Mouse (Mus musculus) embryonic facial prominence, embryonic 15.5 days (tissue): Measurements from ENCODE around the gene Limch1. TPM values are rescaled to one million over a fixed set of nuclear protein-coding genes. Genes with fewer than 3 reads are reported as not detected.

Experiments
- ATAC-seq: fragments of 200-750 bp; cut with Nextera tagmentation; 2 replicates; pipeline ENCODE4 v1.8.0; 2017; ENCODE audit warnings: low read depth, moderate TSS enrichment; ENCODE audit not compliant: insufficient number of reproducible peaks, low FRiP score, low TSS enrichment
- H3K27ac ChIP-seq: fragments of 300-500 bp; sonication (generic); replicated peaks from 2 replicates; pipeline ENCODE4 v1.5.1; 2015; ENCODE audit warnings: mild to moderate bottlenecking, inconsistent platforms
- H3K27me3 ChIP-seq: fragments of 300-500 bp; sonication (generic); 2 replicates; pipeline ENCODE4 v1.6.1; 2015; ENCODE audit warnings: inconsistent platforms
- H3K36me3 ChIP-seq: fragments of 300-500 bp; sonication (generic); 2 replicates; pipeline ENCODE4 v1.6.1; 2015; ENCODE audit warnings: mild to moderate bottlenecking, inconsistent platforms
- H3K4me1 ChIP-seq: fragments of 300-500 bp; sonication (generic); 2 replicates; pipeline ENCODE4 v1.6.1; 2015; ENCODE audit warnings: inconsistent platforms
- H3K4me2 ChIP-seq: fragments of 300-500 bp; sonication (generic); replicated peaks from 2 replicates; pipeline ENCODE4 v1.6.1; 2015; ENCODE audit warnings: mild to moderate bottlenecking, inconsistent platforms
- H3K4me3 ChIP-seq: fragments of 300-500 bp; sonication (generic); replicated peaks from 2 replicates; pipeline ENCODE4 v1.5.1; 2015; ENCODE audit warnings: mild to moderate bottlenecking, inconsistent platforms
- H3K9ac ChIP-seq: fragments of 300-500 bp; sonication (generic); 2 replicates; pipeline ENCODE4 v1.6.1; 2015; ENCODE audit warnings: inconsistent platforms
- H3K9me3 ChIP-seq: fragments of 300-500 bp; sonication (generic); replicated peaks from 2 replicates; pipeline ENCODE4 v1.6.1; 2016; ENCODE audit warnings: inconsistent platforms
- WGBS: fragments of 180-500 bp; shearing (Covaris S2); methylation state at CpG from one replicate; pipeline ENCODE4 v1.1.7; 2015; 5-methylcytosine and 5-hydroxymethylcytosine counted together
- polyA plus RNA-seq: library from polyadenylated mRNA; unstranded; fragments of >200 nt; fragmentation: Nextera tagmentation; extraction: Ambion mirVana; gene quantifications from 2 replicates; pipeline ENCODE4 v1.2.1, GENCODE M21; 2015

Gene Limch1
- polyA plus RNA-seq, 1 experiment from 2014 or later: 85.9 TPM

DNA sequence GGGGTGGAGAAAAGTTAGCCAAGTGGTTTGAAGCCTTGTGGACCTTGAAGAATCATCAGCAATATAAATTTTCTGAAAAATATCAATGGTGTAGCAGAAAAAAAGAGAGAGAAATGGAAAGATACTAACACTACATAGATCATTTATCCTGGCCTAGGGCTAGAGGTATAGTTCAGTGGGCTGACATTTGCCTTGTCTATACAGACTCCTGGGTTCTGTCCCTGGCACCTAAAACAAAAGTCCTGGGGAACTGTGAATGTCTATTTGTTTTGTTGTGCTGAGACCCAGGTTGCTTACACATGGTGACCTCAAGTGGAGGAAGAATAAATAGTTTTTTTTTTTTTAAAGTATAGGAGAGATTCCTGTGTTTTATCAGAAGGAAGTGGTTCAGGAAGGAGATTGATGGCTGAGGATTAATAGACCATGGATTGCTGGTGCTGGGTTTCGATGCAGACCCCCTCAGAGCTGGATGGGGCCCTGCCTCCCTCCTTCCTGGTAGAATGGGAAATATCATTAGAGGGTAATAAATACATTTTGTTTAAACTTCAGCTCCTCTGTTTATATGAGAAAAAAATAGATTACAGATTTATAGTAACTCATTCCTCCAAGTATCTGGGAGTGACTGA lies 40.5 kb downstream of the Limch1 start:
- H3K9ac ChIP-seq: no peak overlapping the region
- no peak overlapping the region for H3K4me2 ChIP-seq
- H3K4me1 ChIP-seq: peaks cover under 1% of the 10 kb centered on the region; the same call in 1 of the 2 replicates
- H3K27ac ChIP-seq: peak overlapping the region; percentile 55; the same call in 1 of the 2 replicates
- H3K9me3 ChIP-seq: no peaks in the 10 kb centered on the region
- no peak for ATAC-seq
- no peak overlapping the region for H3K4me3 ChIP-seq
- WGBS: 46% methylated on average over 1 of the region's 1 CpGs
- no peaks in the 10 kb centered on the region for H3K36me3 ChIP-seq
- H3K27me3 ChIP-seq: no peaks in the 10 kb centered on the region

DNA sequence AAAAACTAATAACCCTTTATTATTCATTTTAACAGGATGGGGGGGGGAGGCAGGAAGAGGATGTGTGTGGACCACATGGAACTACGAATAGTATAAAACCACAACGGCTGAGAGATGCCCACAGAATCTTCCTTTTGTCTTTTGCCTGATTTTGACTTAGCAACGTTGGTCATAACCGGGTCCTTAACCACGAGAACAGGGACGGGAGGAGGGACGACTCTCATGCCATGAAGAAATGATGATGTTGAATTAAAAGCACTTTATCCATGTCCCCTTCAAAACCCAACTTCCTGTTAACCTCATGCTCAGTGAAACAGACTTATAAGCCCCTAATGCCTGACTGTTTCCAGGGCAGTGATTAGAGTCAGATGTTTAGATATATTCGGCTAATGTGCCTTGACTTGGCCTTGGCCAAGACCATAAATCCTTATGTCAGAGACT lies 41.0 kb downstream of the Limch1 start:
- Histone ChIP-seq H3K36me3 (no peaks in the 10 kb centered on the region), H3K4me3 (no peak overlapping the region), H3K27me3 (no peaks in the 10 kb centered on the region), H3K4me1 (no peaks in the 10 kb centered on the region), H3K4me2 (no peak overlapping the region), H3K27ac (peak overlapping the region; percentile 55), H3K9ac (no peak overlapping the region), H3K9me3 (no peaks in the 10 kb centered on the region)
- WGBS: 47% methylated on average over 8 of the region's 8 CpGs
- 0 out of 2 replicates have a peak, but pooled peaks have one; percentile 63 for ATAC-seq

DNA sequence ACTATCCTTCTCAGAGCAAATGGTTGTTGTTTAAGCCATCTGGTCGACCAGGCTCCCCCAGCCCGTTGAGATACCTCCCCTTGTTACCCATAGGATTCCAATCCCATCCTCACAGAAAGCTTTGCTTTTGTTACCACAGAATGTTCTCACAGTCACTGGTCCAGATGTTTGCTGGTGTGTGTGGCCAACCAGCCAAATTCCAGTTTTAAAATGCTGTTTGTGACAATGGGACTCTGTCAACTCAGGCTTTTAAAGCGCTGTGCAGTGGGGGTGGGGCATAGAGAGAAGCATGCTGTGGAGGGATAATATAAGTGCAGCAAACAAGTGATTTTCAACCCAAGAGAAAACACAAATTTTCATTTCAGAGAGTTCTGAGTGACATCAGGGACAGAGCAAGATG lies 43.4 kb downstream of the Limch1 start:
- H3K36me3 ChIP-seq: no peaks in the 10 kb centered on the region
- no peak overlapping the region for H3K27ac ChIP-seq
- WGBS: 66% methylated on average over 3 of the region's 3 CpGs
- H3K4me3 ChIP-seq: no peak overlapping the region
- H3K9ac ChIP-seq: no peak overlapping the region
- H3K9me3 ChIP-seq: no peaks in the 10 kb centered on the region
- H3K4me1 ChIP-seq: no peaks in the 10 kb centered on the region
- no peaks in the 10 kb centered on the region for H3K27me3 ChIP-seq
- H3K4me2 ChIP-seq: no peak overlapping the region
- ATAC-seq: no peak

DNA sequence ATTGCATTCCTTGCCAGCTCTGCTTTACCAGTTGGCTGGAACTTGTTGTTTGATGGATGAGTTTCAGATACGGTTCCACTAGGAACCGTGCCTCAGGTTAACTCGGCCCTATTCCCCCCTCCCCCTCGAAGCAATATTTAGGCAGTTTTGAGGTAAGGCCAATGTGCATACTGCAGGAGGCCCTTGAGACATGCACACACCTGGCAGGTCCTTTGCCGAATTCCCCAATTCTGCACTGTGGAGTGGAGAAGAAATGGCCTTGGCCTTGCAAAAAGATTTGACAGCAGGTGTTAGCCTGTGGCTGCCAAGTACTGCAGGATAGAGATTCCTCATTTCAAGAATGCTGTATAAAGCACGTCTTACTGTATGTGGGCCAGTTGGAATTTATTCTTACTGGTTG lies 45.5 kb downstream of the Limch1 start:
- Histone ChIP-seq H3K9me3 (no peaks in the 10 kb centered on the region), H3K27me3 (no peaks in the 10 kb centered on the region), H3K36me3 (no peaks in the 10 kb centered on the region), H3K27ac (no peak overlapping the region), H3K4me1 (no peaks in the 10 kb centered on the region), H3K4me3 (no peak overlapping the region), H3K9ac (no peak overlapping the region), H3K4me2 (no peak overlapping the region)
- no peak for ATAC-seq
- 59% methylated on average over 6 of the region's 6 CpGs for WGBS

DNA sequence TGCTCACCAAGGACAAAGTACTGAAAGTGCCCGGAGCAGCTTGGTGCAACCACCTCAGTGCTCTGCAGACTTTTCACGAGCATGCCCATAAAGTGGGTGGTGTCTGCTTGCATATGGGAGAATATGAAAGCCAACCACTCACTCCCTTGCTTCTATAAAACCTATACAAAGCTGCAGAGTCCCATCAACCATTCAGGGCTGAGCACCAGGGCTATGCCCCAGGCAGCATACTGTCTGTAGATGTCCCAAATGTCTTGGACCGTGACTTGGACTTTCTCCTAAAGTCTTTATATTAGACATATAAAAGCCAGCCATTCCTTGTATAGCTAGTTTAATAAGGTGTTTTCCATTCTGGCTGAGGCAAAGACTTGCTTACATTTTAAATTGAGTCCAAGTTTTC lies 47.6 kb downstream of the Limch1 start:
- Histone ChIP-seq H3K36me3 (no peaks in the 10 kb centered on the region), H3K27me3 (no peaks in the 10 kb centered on the region), H3K4me2 (no peak overlapping the region), H3K4me3 (no peak overlapping the region), H3K9me3 (no peaks in the 10 kb centered on the region), H3K27ac (no peak overlapping the region), H3K9ac (no peak overlapping the region), H3K4me1 (peaks cover 6% of the 10 kb centered on the region)
- 74% methylated on average over 3 of the region's 3 CpGs for WGBS
- ATAC-seq: no peak

DNA sequence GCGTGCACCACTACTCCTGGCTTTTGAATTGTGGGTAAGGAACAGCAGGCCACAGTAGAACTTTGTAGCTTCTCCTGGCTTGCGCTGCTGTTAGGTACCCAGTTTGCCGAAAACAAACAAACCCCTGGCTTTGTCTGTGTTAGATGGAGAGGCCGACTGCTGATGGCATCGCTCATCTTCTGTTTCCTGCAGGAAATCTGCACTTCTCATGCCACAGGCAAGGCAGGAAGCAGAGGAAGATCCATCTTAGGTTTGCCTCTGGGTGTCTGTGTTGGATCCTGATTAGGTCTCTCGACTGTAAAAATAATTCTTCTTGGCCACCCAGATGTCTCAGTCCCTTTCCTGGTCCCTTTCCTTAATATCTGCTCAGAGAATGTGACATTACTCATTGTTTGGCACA lies 51.7 kb downstream of the Limch1 start:
- Histone ChIP-seq H3K4me1 (peaks cover 38% of the 10 kb centered on the region), H3K27me3 (no peaks in the 10 kb centered on the region), H3K9me3 (no peaks in the 10 kb centered on the region), H3K4me2 (no peak overlapping the region), H3K27ac (no peak overlapping the region), H3K4me3 (no peak overlapping the region), H3K36me3 (no peaks in the 10 kb centered on the region), H3K9ac (no peak overlapping the region)
- WGBS: 68% methylated on average over 6 of the region's 6 CpGs
- ATAC-seq: no peak

DNA sequence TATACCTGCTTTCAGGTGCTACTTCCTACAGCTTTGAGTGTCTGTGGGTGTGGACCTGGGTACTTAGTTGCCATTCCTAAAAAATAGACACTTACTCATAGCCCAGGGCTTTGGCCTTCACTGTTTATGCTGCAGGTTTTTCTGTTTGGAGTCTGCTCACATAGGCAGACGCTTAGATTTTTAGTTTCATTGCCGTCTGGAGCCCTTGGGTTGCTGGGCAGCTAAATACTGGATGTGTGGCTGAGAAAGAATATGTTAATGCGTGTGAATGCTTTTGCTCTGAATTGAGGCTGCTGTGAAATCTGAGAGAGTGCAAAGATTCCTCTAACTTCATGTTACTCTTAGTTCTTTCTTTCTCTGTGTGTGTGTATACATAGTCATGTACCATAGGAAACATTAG lies 52.5 kb downstream of the Limch1 start:
- no peak overlapping the region for H3K4me2 ChIP-seq
- H3K4me1 ChIP-seq: peaks cover 38% of the 10 kb centered on the region
- H3K27ac ChIP-seq: peak overlapping the region; percentile 58
- no peaks in the 10 kb centered on the region for H3K9me3 ChIP-seq
- H3K36me3 ChIP-seq: no peaks in the 10 kb centered on the region
- no peak overlapping the region for H3K4me3 ChIP-seq
- WGBS: 32% methylated on average over 3 of the region's 3 CpGs
- no peak for ATAC-seq
- H3K27me3 ChIP-seq: no peaks in the 10 kb centered on the region
- no peak overlapping the region for H3K9ac ChIP-seq

DNA sequence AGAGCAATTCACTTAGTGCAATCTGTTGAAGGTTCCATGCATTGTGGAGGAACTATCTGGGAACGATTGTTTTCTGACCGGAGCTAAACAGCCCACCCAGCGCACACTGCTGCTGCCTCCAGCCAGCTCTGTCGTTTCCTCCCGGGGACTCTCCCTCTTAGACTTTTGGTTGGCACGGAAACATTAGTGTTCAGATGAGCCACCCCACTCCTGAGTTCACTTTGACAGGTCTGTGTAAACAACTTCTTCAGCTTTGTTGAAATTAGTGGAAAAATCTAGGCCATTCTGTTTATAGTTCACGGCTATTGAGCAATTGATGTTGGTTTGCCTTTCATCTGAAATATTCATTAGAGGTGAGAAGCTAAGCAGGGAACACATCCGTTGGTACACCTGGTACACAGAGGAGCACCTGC lies 53.0 kb downstream of the Limch1 start:
- Histone ChIP-seq H3K36me3 (no peaks in the 10 kb centered on the region), H3K4me2 (no peak overlapping the region), H3K4me1 (peaks cover 38% of the 10 kb centered on the region), H3K9me3 (no peaks in the 10 kb centered on the region), H3K4me3 (no peak overlapping the region), H3K27ac (no peak overlapping the region; the same call in 1 of the 2 replicates), H3K9ac (no peak overlapping the region), H3K27me3 (no peaks in the 10 kb centered on the region)
- peak; percentile 36; the same call in 1 of the 2 replicates for ATAC-seq
- 21% methylated on average over 8 of the region's 8 CpGs for WGBS

DNA sequence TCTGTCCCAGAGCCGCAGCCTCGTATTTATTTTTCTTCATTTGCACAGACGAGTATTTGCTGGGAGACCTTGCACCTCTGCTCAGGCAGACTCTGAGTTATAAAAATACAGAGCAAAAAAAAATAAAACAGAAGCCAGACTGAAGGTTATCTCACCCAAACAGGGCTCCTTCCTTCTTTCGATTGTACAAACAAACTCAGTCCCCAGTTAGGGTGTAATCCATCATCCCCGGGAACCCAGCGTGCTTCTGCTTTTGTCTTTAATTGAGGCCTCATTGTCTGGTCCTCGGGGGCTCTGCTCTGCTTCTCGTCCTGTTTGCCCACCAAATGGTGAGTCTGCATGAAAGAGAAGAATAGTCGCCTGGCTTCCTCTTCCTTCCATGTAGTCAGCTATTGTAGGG lies 54.6 kb downstream of the Limch1 start:
- H3K27ac ChIP-seq: no peak overlapping the region
- H3K4me1 ChIP-seq: peaks cover 38% of the 10 kb centered on the region
- H3K36me3 ChIP-seq: no peaks in the 10 kb centered on the region
- no peaks in the 10 kb centered on the region for H3K9me3 ChIP-seq
- H3K4me3 ChIP-seq: no peak overlapping the region
- no peak overlapping the region for H3K4me2 ChIP-seq
- H3K9ac ChIP-seq: no peak overlapping the region
- no peaks in the 10 kb centered on the region for H3K27me3 ChIP-seq
- WGBS: 36% methylated on average over 9 of the region's 9 CpGs
- no peak for ATAC-seq

DNA sequence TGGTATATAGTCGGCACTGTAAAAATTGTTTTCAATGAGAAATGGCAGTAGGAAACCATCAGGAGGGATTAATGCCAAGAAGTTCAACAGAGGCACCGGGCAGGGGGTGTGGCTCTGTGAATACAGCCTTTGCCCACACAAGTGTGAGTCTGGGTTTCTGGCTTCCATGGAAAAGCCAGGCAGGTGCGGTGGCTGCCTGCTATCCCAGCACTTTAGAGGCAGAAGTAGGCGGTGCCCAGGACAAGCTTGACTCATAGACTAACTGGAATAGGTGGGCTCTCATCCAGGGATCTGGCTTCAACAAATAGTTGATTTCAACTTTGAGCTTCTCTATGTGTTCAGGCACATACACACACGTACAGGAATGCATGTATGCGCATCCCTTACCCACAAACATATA lies 55.4 kb downstream of the Limch1 start:
- no peak overlapping the region for H3K27ac ChIP-seq
- no peak overlapping the region for H3K4me3 ChIP-seq
- no peaks in the 10 kb centered on the region for H3K27me3 ChIP-seq
- 80% methylated on average over 6 of the region's 6 CpGs for WGBS
- no peak for ATAC-seq
- no peaks in the 10 kb centered on the region for H3K36me3 ChIP-seq
- H3K4me2 ChIP-seq: no peak overlapping the region
- H3K9me3 ChIP-seq: no peaks in the 10 kb centered on the region
- peaks cover 38% of the 10 kb centered on the region for H3K4me1 ChIP-seq
- no peak overlapping the region for H3K9ac ChIP-seq

DNA sequence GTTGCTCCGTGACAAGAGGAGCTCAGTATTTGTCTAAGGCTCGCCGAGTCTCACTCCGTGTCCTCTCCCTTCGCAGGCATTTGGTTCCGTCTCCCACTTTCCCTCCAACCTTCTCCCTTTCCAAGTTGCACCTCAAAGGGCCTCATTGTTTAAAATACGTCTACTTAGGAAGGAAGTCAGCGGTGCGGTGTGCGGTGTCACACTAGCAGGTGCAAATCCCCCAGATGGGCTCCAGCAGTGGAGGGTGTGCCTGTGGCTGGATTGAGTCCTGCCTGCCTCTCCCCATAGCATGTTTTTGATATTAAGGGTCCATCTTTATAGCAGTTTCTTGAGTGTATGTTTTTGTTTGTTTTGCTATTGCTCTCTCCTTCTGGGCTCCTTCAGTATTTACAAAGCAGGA lies 56.6 kb downstream of the Limch1 start:
- Histone ChIP-seq H3K36me3 (no peaks in the 10 kb centered on the region), H3K27ac (no peak overlapping the region), H3K4me1 (peaks cover 38% of the 10 kb centered on the region), H3K27me3 (no peaks in the 10 kb centered on the region), H3K4me3 (no peak overlapping the region), H3K9me3 (no peaks in the 10 kb centered on the region), H3K9ac (no peak overlapping the region), H3K4me2 (no peak overlapping the region)
- no peak for ATAC-seq
- 64% methylated on average over 10 of the region's 10 CpGs for WGBS

DNA sequence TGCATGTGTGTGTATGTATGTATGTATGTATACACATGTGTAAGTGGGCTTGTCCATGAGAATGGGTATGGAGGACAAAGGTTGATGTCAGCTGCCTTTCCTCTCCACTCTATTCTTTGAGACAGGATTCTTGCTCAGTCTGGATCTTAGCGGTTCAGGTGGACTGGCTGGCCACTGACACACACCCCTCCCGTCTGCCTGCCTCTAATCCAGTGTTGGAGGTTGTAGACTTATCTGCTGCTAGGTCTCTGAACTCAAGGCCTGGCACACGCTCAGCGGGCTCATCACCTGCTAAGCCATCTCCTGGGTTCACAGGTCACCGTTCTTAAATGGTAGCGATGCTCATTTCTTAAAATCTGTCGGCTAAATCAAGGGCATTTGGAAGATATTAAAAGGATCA lies 60.7 kb downstream of the Limch1 start:
- no peaks in the 10 kb centered on the region for H3K9me3 ChIP-seq
- H3K4me3 ChIP-seq: no peak overlapping the region
- 70% methylated on average over 7 of the region's 7 CpGs for WGBS
- no peaks in the 10 kb centered on the region for H3K27me3 ChIP-seq
- H3K4me2 ChIP-seq: no peak overlapping the region
- no peak overlapping the region for H3K27ac ChIP-seq
- no peak for ATAC-seq
- H3K9ac ChIP-seq: no peak overlapping the region
- H3K36me3 ChIP-seq: no peaks in the 10 kb centered on the region
- peaks cover 19% of the 10 kb centered on the region for H3K4me1 ChIP-seq
